Mouse (Mus musculus) ES-E14 (cell line): Measurements from ENCODE around the gene Cd5l.
"Not testable (repeated sequence)": the region's sequence is repeated elsewhere in the genome, so short reads cannot be mapped to it uniquely, and the experiment has no call there.

Experiments used
- CHD2 ChIP-seq: IDR thresholded peaks from 2 replicates; pipeline ENCODE4 v1.6.1; 2014; ENCODE audit warnings: mild to moderate bottlenecking, low read depth, low read length, inconsistent platforms
- HCFC1 ChIP-seq: IDR thresholded peaks from 2 replicates; pipeline ENCODE4 v1.6.1; 2012; ENCODE audit warnings: low read length, inconsistent platforms, borderline replicate concordance; ENCODE audit not compliant: insufficient read depth
- MAFK ChIP-seq: IDR thresholded peaks from 2 replicates; pipeline ENCODE4 v1.6.1; 2014; ENCODE audit warnings: mild to moderate bottlenecking, low read depth, low read length, inconsistent platforms; ENCODE audit not compliant: insufficient read depth
- ZC3H11A ChIP-seq: IDR thresholded peaks from 2 replicates; pipeline ENCODE4 v1.6.1; 2012; ENCODE audit warnings: low read depth, mild to moderate bottlenecking, inconsistent platforms, low read length, borderline replicate concordance
- ZNF384 ChIP-seq: IDR thresholded peaks from 2 replicates; pipeline ENCODE4 v1.6.1; 2012; ENCODE audit warnings: low read depth, low read length, inconsistent platforms

- not testable (repeated sequence) for TF ChIP-seq MAFK, HCFC1, ZC3H11A, ZNF384, CHD2
These were observed 6.7 kb upstream of the Cd5l start for GRCm38 (mm10) chr3:87350992-87351391.
